Mouse (Mus musculus) retina, postnatal 1 day (tissue): ENCODE measurements around the gene Kat14.

ENCODE experiments used
- DNase-seq: peaks from one replicate; pipeline ENCODE4 v3.0.0-alpha.2; 2012

Gene Kat14

GRCm38 (mm10) chr2:144382624-144383138, 13.9 kb downstream of the Kat14 start:
- no peak for DNase-seq

- no peak for DNase-seq
These were observed 17.5 kb downstream of the Kat14 start for GRCm38 (mm10) chr2:144386296-144386695.

GRCm38 (mm10) chr2:144388416-144388815, 19.6 kb downstream of the Kat14 start:
- no peak for DNase-seq

GRCm38 (mm10) chr2:144399531-144399930, 30.7 kb downstream of the Kat14 start:
- DNase-seq = no peak

- no peak for DNase-seq
These were observed 31.9 kb downstream of the Kat14 start for GRCm38 (mm10) chr2:144400659-144401058.

- no peak for DNase-seq
These were observed 40.3 kb downstream of the Kat14 start for GRCm38 (mm10) chr2:144409037-144409436.

- DNase-seq = no peak
These were observed 41.8 kb downstream of the Kat14 start for GRCm38 (mm10) chr2:144410603-144411002.

GRCm38 (mm10) chr2:144414646-144415045, 45.9 kb downstream of the Kat14 start:
- DNase-seq = no peak

- DNase-seq = no peak
These were observed 48.1 kb downstream of the Kat14 start for GRCm38 (mm10) chr2:144416859-144417258.

- no peak for DNase-seq
These were observed 49.3 kb downstream of the Kat14 start for GRCm38 (mm10) chr2:144418062-144418461.

GRCm38 (mm10) chr2:144422094-144422675, 53.4 kb downstream of the Kat14 start:
- no peak for DNase-seq

GRCm38 (mm10) chr2:144425761-144426160, 57.0 kb downstream of the Kat14 start:
- DNase-seq = no peak

GRCm38 (mm10) chr2:144427852-144428251, 59.1 kb downstream of the Kat14 start:
- no peak for DNase-seq

GRCm38 (mm10) chr2:144428659-144429058, 59.9 kb downstream of the Kat14 start:
- DNase-seq = no peak

GRCm38 (mm10) chr2:144429171-144429570, 60.4 kb downstream of the Kat14 start:
- DNase-seq = no peak

GRCm38 (mm10) chr2:144431286-144431825, 62.6 kb downstream of the Kat14 start:
- peak; percentile 31 for DNase-seq

GRCm38 (mm10) chr2:144435679-144436078, 66.9 kb downstream of the Kat14 start:
- peak; percentile 37 for DNase-seq

- DNase-seq = no peak
These were observed 69.6 kb downstream of the Kat14 start for GRCm38 (mm10) chr2:144438424-144438823.

- DNase-seq = no peak
These were observed 70.5 kb downstream of the Kat14 start for GRCm38 (mm10) chr2:144439191-144439700.

GRCm38 (mm10) chr2:144441386-144441915, 72.7 kb downstream of the Kat14 start:
- no peak for DNase-seq

GRCm38 (mm10) chr2:144446360-144446999, 77.7 kb downstream of the Kat14 start:
- no peak for DNase-seq

GRCm38 (mm10) chr2:144450378-144450777, 81.6 kb downstream of the Kat14 start:
- no peak for DNase-seq

GRCm38 (mm10) chr2:144452364-144453008, 83.7 kb downstream of the Kat14 start:
- peak; percentile 84 for DNase-seq
